Mouse (Mus musculus) spleen, postnatal 10 days (tissue): ENCODE data around the gene Slitrk4.

Experiments
- DNase-seq, 2 experiments: peaks; one replicate each; pipeline ENCODE4 v3.0.0; 2021 to 2022; ENCODE audit warnings: low spot score in 2 of 2

Gene Slitrk4

DNA sequence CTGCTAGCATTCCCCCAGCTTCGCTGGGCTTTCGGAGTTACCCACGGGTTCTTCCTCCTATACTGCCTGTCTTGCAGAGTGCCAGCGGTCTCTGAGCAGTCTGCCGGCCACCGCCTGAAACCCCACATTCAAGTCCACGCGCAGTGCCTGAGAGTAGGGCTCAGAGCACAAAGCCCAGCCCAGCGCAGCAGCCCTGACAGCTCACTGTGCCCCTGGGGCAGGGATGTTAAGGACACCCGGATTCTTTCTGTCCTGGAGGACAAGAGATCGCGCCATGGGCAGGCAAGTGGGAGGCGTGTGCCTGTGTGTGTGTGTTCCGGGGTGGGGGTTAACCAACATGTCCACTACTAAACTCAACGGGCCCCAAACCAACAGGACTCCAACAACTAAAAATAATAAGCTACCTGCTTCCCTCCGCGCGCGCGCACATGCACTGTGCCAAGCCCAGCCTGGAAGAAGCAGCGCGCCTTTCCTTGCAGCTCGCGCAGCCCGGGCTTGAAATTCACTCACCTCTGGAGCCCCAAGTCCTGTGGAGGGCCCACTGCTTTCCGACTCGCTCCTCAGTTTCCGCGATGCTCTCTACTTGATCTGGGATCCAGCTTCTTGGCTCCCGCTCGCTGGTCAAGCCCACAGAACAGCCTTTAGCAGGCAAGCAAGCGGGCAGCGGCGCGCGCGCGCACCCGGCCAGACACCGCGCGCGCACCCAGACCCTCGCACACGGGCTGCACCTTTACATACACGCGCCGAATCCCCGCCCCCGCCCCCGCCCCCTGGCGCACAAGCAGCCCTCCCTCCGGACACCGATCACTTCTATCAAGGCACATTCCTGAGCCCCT lies at the start of gene Slitrk4:
Slitrk4 (minus strand) TSS at position 707 of the 836 bp plus-strand sequence.
- DNase-seq, result no peak

DNA sequence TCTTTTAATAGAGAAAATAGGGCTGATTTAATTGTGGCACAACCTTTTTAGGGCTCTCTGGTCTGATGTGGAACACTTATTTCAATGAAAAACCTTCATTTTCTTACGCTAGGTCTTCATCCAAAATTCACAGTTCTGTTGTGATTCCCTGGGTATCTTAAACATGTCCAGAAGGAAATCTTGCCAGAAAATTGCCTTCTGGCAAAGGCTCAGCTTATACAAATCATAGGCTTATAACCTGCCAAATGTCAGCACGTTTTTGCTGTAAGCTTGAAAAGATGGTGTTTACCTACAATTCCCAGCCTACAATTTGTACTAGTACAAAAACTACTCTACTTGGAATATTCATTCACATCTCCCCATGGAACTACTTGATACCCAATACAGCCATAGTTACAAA lies 42.7 kb upstream of the Slitrk4 start:
- no peak for DNase-seq

DNA sequence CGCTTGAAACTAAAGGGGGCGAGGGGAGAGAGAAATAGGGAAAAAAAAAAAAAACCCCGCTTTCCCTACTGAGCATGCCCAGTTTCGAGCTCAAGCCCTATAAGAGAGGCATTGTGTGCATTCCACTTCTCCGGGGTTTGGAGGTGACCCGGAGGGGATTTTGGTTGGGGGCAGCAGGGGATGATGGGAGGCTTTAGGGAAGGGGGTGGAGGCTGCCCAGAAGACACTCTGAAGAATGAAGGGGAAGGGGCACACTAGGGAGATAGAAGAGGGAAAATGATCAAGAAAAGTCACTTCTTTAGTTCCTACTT lies 1.1 kb upstream of the Slitrk4 start:
- DNase-seq, result no peak

DNA sequence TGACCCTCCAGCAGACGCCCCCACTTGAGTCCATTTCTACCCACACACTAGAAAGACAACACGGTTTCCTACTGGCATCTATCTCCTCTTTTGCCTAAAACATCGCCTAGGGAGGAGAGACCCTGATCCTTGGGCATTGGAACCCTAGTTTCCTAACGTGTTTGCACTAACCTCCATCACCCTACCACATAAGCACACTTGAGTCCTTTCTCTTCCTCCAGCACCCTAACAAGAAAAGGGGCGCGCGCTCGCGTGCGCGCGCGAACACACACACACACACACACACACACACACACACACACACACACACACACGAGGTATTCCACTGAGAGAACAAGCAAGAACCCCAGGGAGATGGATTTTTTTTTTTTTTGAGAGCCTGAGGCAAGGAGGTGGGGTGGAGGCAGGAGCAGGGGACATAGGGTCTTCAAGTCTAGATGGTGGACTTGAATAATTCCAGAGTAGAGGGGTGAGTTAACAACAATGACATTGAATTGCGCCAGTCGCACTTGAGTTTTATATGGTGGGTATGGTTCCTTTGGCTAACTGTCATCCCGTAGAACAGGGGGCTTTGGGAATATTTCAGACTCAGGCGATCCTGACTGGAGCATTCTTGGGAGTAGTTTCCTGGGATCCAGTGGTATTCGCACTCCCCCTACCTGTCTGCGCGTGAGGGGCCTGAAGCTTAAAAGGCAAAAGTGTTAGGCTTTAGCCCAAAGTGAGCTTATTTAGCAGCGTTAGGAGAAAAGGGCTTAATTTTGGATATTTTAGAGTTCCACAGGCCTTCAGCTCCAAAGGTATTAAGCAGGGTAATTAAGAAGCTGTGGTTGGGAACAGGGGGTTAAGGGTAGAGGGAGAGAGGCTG lies 562 bp upstream of the Slitrk4 start:
- no peak for DNase-seq

DNA sequence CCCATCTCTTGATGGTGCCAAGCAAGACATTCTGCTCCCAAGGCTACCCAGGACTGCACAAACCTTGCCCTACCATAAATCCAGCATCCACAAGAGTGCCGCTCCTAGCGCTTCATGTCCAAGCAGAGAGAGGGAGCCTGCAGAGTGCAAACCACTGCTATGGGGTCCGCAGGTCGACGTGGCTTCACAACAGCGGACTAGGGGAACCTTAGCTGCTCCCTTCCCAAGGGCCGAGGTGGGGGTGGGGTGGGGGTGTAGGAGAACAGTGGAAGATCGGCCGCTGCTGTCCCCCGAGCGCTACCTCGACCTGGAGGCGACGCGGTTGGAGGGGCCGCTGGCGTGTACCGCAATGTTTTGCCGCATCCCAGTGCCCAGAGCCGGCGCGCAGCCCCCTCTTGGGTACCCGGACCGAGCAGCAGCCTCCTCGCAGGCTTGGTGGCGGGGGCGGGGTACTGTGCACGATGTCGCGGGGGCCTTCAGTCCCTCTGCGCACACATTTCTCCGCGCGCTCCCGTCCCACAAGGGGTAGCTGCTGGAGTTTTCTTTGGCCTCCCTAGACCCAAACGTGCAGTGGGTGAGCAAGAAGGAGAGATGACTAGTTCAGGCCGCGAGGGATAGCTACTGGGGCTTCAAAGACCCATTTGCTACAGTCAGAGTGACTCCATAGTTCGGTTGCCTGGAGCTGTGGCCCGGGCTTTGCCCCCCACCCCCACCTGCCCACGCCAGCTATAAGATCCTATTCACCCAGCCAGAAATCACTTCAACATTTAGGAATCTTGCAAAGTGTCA lies 1.1 kb downstream of the Slitrk4 start:
- DNase-seq, result no peak

DNA sequence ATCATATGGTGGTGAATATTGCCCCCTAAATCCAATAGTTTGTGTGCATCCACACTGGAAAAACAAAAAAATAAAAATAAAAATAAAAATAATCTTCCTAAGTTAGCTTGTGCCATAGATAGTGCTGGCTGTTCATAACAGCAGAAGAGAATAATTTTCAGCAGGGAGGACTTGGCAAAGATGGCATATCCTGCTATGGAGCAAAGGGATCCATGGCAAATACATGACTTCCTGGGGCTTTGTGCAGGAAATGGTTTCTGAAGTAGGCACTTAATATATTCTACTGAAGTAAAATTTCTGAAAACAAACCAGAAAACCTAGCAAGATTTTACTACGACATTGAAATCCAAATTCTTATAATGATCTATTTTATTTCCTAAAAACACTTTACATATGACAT lies 13.3 kb downstream of the Slitrk4 start:
- no peak for DNase-seq
